Mouse (Mus musculus): ENCODE results near the gene Zfp986.
"Not testable (repeated sequence)": the region's sequence is repeated elsewhere in the genome, so short reads cannot be mapped to it uniquely, and the experiment has no call there.

DNA sequence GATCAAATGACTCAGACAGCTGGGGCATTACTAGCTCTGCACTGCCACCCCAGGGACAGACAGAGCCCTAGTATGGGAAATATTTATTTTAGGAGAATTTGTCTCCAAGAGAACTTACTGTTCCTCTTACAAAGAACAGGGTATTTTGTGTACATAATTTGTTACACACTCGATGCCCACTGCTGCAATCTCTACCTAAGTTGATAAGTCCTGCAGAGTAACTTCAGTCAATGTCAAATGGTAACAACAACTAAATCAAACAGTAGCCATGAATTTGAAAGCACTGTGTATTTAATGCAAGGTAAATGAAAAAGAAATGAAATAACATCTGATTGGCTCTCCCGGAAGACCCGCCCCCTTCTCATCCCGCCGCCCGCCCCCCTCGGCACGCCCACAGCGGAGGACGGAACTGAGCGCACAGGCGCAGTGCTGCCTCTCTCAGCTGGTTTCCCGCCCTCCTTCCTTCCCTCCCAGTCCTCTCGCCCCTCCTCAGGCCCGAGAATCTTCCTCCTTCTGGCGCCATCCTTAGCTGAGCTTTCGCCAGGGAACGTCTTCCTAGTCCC is 32.2 kb upstream of the Zfp986 start:
- not testable (repeated sequence) for TF ChIP-seq POLR2A (IDR thresholded peaks at IDR 0.05; ENCODE audit: low read depth, low read length); CTCF (IDR thresholded peaks at IDR 0.05; ENCODE audit: borderline replicate concordance, insufficient read depth, low read length)
